Mouse (Mus musculus) C2C12 (cell line): ENCODE measurements around the gene Vpreb1.

Experiments
- CTCF ChIP-seq: IDR thresholded peaks from one replicate; pipeline ENCODE4 v1.5.1; 2011; ENCODE audit not compliant: control insufficient read depth, insufficient read depth, insufficient read length
- MAX ChIP-seq: IDR thresholded peaks from one replicate; pipeline ENCODE4 v1.6.1; 2011; ENCODE audit warnings: mild to moderate bottlenecking, control low read depth

GRCm38 (mm10) chr16:16911641-16912597, 41.3 kb upstream of the Vpreb1 start:
- TF ChIP-seq CTCF = peak; percentile 78
- no peak for TF ChIP-seq MAX
